Mouse (Mus musculus): ENCODE data around the gene Ybx1.

The Ybx1 gene

DNA sequence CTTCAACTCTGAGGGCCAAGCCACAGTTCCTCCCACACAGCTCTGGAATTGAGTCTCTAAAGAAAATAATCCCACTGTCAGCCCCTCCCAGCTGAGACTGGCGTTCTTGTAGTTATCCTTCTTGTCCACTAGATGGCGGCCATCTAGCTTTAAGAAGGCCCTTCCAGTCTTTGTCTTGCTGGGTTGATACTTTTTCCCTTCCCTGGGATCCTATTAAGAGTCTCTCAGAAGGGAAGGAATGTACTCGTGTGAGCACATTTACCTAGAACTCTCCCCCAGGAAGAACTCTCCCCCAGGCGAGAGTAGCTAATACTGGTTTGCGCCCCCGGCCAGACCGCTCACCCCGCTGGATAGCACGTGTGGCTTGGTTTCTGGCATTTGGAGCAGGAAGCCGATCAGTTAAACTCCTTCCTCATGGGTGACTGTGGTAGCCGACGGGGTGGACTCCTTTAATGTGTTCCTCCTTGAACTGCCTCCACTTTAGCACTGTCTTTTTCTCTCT lies 55.2 kb downstream of the Ybx1 start:
- peak; percentile 43 to 50 for DNase-seq (ENCODE audit: low read depth in 2 of 2, low spot score in 2 of 2)

DNA sequence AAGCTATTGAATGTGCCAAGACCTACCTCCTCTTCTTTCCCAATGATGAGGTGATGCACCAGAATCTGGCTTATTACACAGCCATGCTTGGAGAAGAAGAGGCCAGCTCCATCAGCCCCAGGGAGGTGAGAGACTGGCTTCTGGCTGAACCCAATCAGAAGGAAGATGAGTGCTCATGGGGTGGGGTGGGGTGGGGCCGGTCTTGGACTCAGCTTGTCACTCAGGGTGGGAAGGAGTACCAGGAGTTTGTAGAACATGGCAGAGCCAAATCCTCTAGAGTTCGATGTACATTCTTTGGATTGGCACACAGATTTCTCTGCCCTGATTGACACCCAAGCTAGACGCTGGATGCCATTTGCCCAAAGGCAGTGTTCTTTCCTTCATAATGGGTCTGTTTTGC lies 55.7 kb downstream of the Ybx1 start:
- no peak for DNase-seq (ENCODE audit: low read depth in 2 of 2, low spot score in 2 of 2)

DNA sequence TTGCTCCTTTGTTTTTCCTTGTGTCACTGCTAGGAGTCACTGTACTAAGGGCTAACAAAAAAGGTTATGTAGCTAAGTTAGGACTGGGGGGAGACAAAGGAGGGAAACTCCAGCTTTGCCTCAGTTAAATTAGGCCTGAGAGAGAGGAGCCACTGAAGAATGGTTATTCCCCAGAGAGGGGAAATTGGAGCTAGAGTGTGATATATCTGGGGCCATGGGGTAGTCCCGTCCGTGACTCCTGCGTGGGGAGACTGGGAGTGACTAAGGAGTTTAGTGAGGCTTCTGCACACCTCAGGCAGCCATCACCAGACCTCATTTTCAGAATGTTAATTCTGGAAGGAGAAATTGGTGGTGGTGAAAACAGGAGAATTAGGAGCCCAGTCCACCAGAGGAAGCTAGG lies 60.1 kb downstream of the Ybx1 start:
- no peak for DNase-seq (ENCODE audit: low read depth in 2 of 2, low spot score in 2 of 2)

DNA sequence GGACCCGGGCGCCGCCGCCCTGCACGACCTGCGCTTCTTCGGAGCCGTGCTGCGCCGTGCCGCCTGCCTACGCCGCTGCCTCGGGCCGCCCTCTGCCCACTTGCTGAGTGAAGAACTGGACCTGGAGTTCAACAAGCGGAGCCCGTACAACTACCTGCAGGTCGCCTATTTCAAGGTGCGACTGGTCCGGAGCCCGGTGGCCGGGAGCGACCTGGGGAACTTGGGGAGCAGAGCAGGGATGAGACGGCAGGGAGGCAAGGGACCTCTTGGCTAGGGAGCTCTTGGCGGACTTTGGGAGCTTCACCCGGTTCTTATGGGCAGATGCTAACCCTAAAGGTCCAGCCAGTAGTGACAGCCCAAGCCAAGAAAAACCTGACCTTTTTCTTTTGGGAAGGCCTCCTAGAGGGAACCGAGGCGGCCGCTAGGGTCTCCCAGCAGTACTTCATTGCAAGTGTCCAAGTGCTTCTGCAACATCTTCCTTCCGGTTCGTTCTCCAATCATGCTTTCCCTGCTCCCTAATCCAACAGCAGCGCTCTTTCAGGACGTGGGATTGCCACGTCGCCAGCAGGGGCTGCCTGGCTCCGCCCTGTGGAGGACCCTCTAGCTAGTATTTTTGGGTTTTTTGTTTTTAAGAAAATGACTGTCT lies 61.0 kb downstream of the Ybx1 start:
- peak; percentile 23 to 25 for DNase-seq (ENCODE audit: low read depth in 2 of 2, low spot score in 2 of 2)

DNA sequence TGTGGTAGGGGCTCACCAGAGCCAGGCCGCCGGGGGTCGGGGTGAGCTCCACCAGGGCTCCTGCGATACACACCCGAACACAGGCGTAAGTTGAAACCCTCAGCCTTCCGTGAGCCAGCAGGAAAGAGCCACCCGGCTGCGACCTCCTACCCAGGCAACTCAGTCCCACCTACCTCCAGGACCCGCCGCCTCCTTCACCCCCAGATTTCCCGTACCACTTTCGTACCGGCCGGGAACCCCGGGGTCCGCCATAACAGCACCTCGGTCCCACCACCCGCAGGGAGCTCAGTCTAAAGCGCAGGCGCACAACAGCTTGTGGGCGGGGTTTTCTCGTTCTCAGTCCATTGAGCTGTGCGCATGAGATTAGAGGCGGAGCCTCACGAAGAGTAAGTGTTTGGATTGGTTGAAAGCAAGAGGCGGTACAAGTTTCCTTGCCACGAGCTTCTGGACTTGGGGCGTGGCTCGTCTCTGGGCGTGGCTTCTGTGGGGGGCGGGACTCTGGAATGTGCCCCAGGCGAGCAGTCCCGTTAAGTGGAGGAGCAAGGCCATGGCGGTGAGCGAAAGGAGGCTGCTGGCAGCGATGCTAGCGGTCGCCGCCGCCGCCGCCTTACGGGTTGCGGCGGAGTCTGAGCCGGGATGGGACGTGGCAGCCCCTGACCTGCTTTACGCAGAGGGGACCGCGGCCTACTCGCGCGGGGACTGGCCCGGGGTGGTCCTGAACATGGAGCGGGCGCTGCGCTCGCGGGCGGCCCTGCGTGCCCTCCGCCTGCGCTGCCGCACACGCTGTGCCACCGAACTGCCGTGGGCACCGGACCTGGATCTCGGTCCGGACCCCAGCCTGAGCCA lies 61.8 kb downstream of the Ybx1 start, which contains the start of the genes AU022252 and P3h1:
Gene AU022252, minus strand, starts transcription at position 303 of the 846 bp plus-strand sequence.
Gene P3h1, plus strand, starts transcription at position 506 of the 846 bp plus-strand sequence.
- DNase-seq (ENCODE audit: low read depth in 2 of 2, low spot score in 2 of 2), result peak; percentile 98 to 99

Measured in CD8-positive naive resting alpha-beta T cell, adult 2 months (primary cell).